8 mouse cellular contexts compared by ENCODE assay signal in genomic region chr7:84606293-84606749, GRCm38 (mm10). TPM values are rescaled to one million over a fixed set of nuclear protein-coding genes. Genes with fewer than 3 reads are reported as not detected.
DNase-seq lines count a peak whose midpoint lies in the region; ATAC-seq lines count a peak whose summit lies in the region.

Gene Fah (minus strand): TSS chr7:84606722.

- no peaks in the 10 kb centered on the region for H3K9me3 ChIP-seq in embryonic facial prominence, embryonic 13.5 days
- no peaks in the 10 kb centered on the region for H3K9me3 ChIP-seq in heart, embryonic 15.5 days (replicated peaks)
- no peaks in the 10 kb centered on the region for H3K9me3 ChIP-seq in liver, embryonic 13.5 days (replicated peaks)
- no peaks in the 10 kb centered on the region for H3K9me3 ChIP-seq in neural tube, embryonic 13.5 days

- no peaks in the 10 kb centered on the region for H3K36me3 ChIP-seq in embryonic facial prominence, embryonic 13.5 days
- no peaks in the 10 kb centered on the region for H3K36me3 ChIP-seq in heart, embryonic 15.5 days
- H3K36me3 ChIP-seq in liver, embryonic 13.5 days, result 0 out of 2 replicates have a peak, but pooled peaks cover 4% of the 10 kb centered on the region
- H3K36me3 ChIP-seq in neural tube, embryonic 13.5 days, result no peaks in the 10 kb centered on the region

- no peaks in the 10 kb centered on the region for H3K27me3 ChIP-seq in embryonic facial prominence, embryonic 13.5 days
- no peaks in the 10 kb centered on the region for H3K27me3 ChIP-seq in heart, embryonic 15.5 days
- no peaks in the 10 kb centered on the region for H3K27me3 ChIP-seq in liver, embryonic 13.5 days
- no peaks in the 10 kb centered on the region; the same call in 1 of the 2 replicates for H3K27me3 ChIP-seq in neural tube, embryonic 13.5 days

- WGBS in embryonic facial prominence, embryonic 13.5 days, result 2% methylated on average over 10 of the region's 10 CpGs
- under 1% methylated on average over 10 of the region's 10 CpGs for WGBS in heart, embryonic 15.5 days
- WGBS in liver, embryonic 13.5 days (ENCODE audit: insufficient replicate concordance), result 6% methylated on average over 10 of the region's 10 CpGs
- WGBS in neural tube, embryonic 13.5 days, result 2% methylated on average over 10 of the region's 10 CpGs

- peak within 1 kb of the TSS; percentile 57 for H3K4me3 ChIP-seq in embryonic facial prominence, embryonic 13.5 days
- H3K4me3 ChIP-seq in heart, embryonic 15.5 days, result peak within 1 kb of the TSS; percentile 66
- peak within 1 kb of the TSS; percentile 69 for H3K4me3 ChIP-seq in liver, embryonic 13.5 days (replicated peaks)
- H3K4me3 ChIP-seq in neural tube, embryonic 13.5 days, result peak within 1 kb of the TSS; percentile 54

- peak; percentile 94 for DNase-seq in ES-CJ7 (ENCODE audit: low read depth, low spot score)
- DNase-seq in adrenal gland, postnatal 10 days, result peak; percentile 72
- DNase-seq in kidney, postnatal 10 days, result peak; percentile 69
- DNase-seq in liver, embryonic 13.5 days, result peak; percentile 44
- DNase-seq in spleen, postnatal 10 days (ENCODE audit: low spot score in 2 of 2), result no peak

- no peak within 1 kb of the TSS for H3K27ac ChIP-seq in embryonic facial prominence, embryonic 13.5 days
- H3K27ac ChIP-seq in heart, embryonic 15.5 days, result no peak within 1 kb of the TSS
- peak within 1 kb of the TSS; percentile 64 for H3K27ac ChIP-seq in liver, embryonic 13.5 days
- H3K27ac ChIP-seq in neural tube, embryonic 13.5 days (replicated peaks), result no peak within 1 kb of the TSS

- H3K4me2 ChIP-seq in embryonic facial prominence, embryonic 13.5 days, result peak within 1 kb of the TSS; percentile 93
- peak within 1 kb of the TSS; percentile 98 for H3K4me2 ChIP-seq in heart, embryonic 15.5 days
- H3K4me2 ChIP-seq in liver, embryonic 13.5 days, result peak within 1 kb of the TSS; percentile 96
- peak within 1 kb of the TSS; percentile 96 for H3K4me2 ChIP-seq in neural tube, embryonic 13.5 days

- ATAC-seq in embryonic facial prominence, embryonic 13.5 days (ENCODE audit: insufficient number of reproducible peaks, insufficient read depth, low FRiP score, low TSS enrichment, low read depth), result peak; percentile 46; the same call in 1 of the 2 replicates
- ATAC-seq in heart, embryonic 15.5 days (replicated peaks; ENCODE audit: insufficient number of reproducible peaks, insufficient read depth, low FRiP score, low read depth), result no peak; the same call in 1 of the 2 replicates
- peak; percentile 23; the same call in 1 of the 2 replicates for ATAC-seq in liver, embryonic 13.5 days (ENCODE audit: low read depth)
- peak; percentile 57 for ATAC-seq in neural tube, embryonic 13.5 days (ENCODE audit: low read depth)

- H3K9ac ChIP-seq in embryonic facial prominence, embryonic 13.5 days, result peak within 1 kb of the TSS; percentile 68
- H3K9ac ChIP-seq in heart, embryonic 15.5 days, result peak within 1 kb of the TSS; percentile 64
- peak within 1 kb of the TSS; percentile 70 for H3K9ac ChIP-seq in liver, embryonic 13.5 days
- H3K9ac ChIP-seq in neural tube, embryonic 13.5 days, result peak within 1 kb of the TSS; percentile 76

- H3K4me1 ChIP-seq in embryonic facial prominence, embryonic 13.5 days, result peaks cover 8% of the 10 kb centered on the region
- peaks cover 15% of the 10 kb centered on the region for H3K4me1 ChIP-seq in heart, embryonic 15.5 days (replicated peaks)
- H3K4me1 ChIP-seq in liver, embryonic 13.5 days (replicated peaks), result peaks cover 26% of the 10 kb centered on the region
- peaks cover 11% of the 10 kb centered on the region for H3K4me1 ChIP-seq in neural tube, embryonic 13.5 days (replicated peaks)

RNA-seq across cellular contexts. Expression of gene Fah, which starts in this region (rescaled TPM):
- total RNA-seq in adrenal gland, postnatal 10 days (2021), result 10 to 100 TPM; 57.6 to 84.5 TPM
- 4.4 and 7.2 TPM in 2 replicates for polyA plus RNA-seq in embryonic facial prominence, embryonic 13.5 days (2015; fragmentation: Nextera tagmentation; extraction: Ambion mirVana)
- polyA plus RNA-seq in heart, embryonic 15.5 days (2015; fragmentation: Nextera tagmentation; extraction: Ambion mirVana), result 4.4 and 6.6 TPM in 2 replicates
- 23.3 and 25.4 TPM in 2 replicates for polyA plus RNA-seq in liver, embryonic 13.5 days (2015; fragmentation: Nextera tagmentation; extraction: Ambion mirVana)
- 5.4 and 7.2 TPM in 2 replicates for polyA plus RNA-seq in neural tube, embryonic 13.5 days (2015; fragmentation: Nextera tagmentation; extraction: Ambion mirVana)

Comparison
In these comparisons a context has a peak if more than half of its experiments do, and no peak if none do; other contexts are left out.
1. DNase-seq: peak in ES-CJ7 (single experiment), adrenal gland, postnatal 10 days (single experiment), kidney, postnatal 10 days (single experiment) and liver, embryonic 13.5 days (single experiment); none in spleen, postnatal 10 days (0 of 2).
2. Peak in every context shown above with its lines, with median percentiles within 50 percentile points of each other: H3K4me2 ChIP-seq, H3K4me3 ChIP-seq and H3K9ac ChIP-seq.